Mouse (Mus musculus): Measurements from ENCODE around the gene Abca8a.

Abca8a gene

GRCm38 (mm10) chr11:110095858-110096257, at the start of gene Abca8a:
TSS of gene Abca8a (minus strand) at chr11:110095978.
- Histone ChIP-seq H3K36me3 (ENCODE audit: control insufficient read depth, insufficient read depth, low read length, poor library complexity, severe bottlenecking) (no peaks in the 10 kb centered on the region), H3K27me3 (ENCODE audit: control insufficient read depth, insufficient read depth, low read length, poor library complexity, severe bottlenecking) (no peaks in the 10 kb centered on the region)
- no peak for DNase-seq (ENCODE audit: low read depth, low spot score)

DNA sequence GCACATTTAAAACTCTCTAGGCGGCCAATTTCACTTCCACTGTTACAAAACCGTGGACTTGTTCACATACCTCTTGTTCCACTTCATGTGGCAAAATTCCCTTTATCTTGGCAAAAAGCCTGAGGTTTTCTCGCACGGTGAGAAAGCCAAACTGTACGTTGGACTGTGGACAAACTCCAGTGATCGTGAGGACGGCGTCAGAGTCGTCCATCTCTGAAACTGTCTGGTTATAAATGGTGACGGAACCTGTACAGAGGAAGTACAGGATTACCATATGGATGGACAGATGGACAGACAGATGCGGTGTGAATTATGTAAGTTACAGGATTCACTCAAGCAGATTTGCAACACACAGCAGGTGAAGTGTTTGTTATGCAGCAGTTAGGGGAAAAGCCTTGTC, 49.6 kb upstream of the Abca8a start:
- no peak for DNase-seq (ENCODE audit: low read depth, low spot score)
- no peaks in the 10 kb centered on the region for H3K36me3 ChIP-seq (ENCODE audit: control insufficient read depth, insufficient read depth, low read length, poor library complexity, severe bottlenecking)
- no peaks in the 10 kb centered on the region for H3K27me3 ChIP-seq (ENCODE audit: control insufficient read depth, insufficient read depth, low read length, poor library complexity, severe bottlenecking)

DNA sequence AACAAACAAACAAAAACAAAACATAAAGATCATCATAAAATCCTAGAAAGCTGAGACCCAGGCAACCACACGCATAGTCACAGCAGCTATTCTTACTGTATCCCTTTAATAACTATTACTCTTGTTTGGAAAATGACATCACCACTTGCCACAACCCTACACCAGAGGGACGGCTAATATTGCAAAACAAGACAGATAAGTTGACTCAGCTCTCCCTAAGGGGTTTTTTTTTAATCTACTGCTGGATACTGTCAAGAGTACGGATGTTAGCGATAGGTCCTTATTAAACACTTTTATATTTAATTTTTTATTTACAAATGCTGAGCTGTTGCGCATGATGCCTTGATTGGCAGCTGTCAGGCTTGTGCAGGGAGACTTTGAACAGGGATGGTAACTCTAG, 35.0 kb upstream of the Abca8a start:
- no peak for DNase-seq (ENCODE audit: low read depth, low spot score)
- Histone ChIP-seq H3K36me3 (ENCODE audit: control insufficient read depth, insufficient read depth, low read length, poor library complexity, severe bottlenecking) (no peaks in the 10 kb centered on the region), H3K27me3 (ENCODE audit: control insufficient read depth, insufficient read depth, low read length, poor library complexity, severe bottlenecking) (no peaks in the 10 kb centered on the region)

GRCm38 (mm10) chr11:110111137-110111536, 15.4 kb upstream of the Abca8a start:
- H3K27me3 ChIP-seq (ENCODE audit: control insufficient read depth, insufficient read depth, low read length, poor library complexity, severe bottlenecking), result no peaks in the 10 kb centered on the region
- no peaks in the 10 kb centered on the region for H3K36me3 ChIP-seq (ENCODE audit: control insufficient read depth, insufficient read depth, low read length, poor library complexity, severe bottlenecking)
- DNase-seq (ENCODE audit: low read depth, low spot score), result no peak

DNA sequence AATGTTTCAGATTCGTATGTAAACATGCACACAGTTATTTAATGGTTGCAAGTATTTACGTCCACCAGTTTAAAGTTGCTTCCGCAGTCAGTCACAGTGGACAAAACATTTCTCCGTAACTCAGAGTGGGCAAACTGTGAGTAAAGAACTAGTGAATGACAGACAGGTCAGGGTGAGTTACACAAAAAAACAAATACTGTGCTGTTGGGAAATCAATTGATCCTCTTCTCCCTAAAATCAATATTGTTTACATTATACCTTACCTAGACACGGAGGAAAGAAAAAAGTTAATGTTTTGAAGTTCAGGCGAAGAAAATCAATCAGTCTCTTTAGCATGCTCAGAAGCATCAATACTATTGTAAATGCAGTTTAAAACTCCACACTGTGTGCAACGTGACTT, 5.7 kb upstream of the Abca8a start:
- H3K27me3 ChIP-seq (ENCODE audit: control insufficient read depth, insufficient read depth, low read length, poor library complexity, severe bottlenecking), result no peaks in the 10 kb centered on the region
- no peak for DNase-seq (ENCODE audit: low read depth, low spot score)
- H3K36me3 ChIP-seq (ENCODE audit: control insufficient read depth, insufficient read depth, low read length, poor library complexity, severe bottlenecking), result no peaks in the 10 kb centered on the region

DNA sequence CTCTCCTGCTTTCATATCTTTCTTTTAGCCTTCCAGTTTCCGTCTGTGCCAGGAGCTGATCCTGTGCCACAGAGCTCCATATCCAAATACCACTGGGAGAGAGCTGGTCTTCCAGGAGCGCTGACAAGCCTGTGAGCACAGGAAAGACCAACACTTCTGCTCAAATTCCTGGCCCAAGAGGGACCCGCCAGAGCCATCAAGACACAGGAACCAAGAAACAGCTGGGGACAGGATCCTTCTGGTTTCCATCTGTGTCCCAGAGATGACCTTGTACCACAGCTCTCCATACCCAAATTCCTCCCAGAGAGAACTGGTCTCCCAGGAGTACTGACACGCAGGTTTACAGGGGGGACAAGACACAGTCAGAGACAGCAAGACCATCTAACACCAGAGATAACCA, 3.1 kb upstream of the Abca8a start:
- DNase-seq (ENCODE audit: low read depth, low spot score), result no peak
- Histone ChIP-seq H3K36me3 (ENCODE audit: control insufficient read depth, insufficient read depth, low read length, poor library complexity, severe bottlenecking) (no peaks in the 10 kb centered on the region), H3K27me3 (ENCODE audit: control insufficient read depth, insufficient read depth, low read length, poor library complexity, severe bottlenecking) (no peaks in the 10 kb centered on the region)

GRCm38 (mm10) chr11:110097465-110097864, 1.7 kb upstream of the Abca8a start:
- Histone ChIP-seq H3K27me3 (ENCODE audit: control insufficient read depth, insufficient read depth, low read length, poor library complexity, severe bottlenecking) (no peaks in the 10 kb centered on the region), H3K36me3 (ENCODE audit: control insufficient read depth, insufficient read depth, low read length, poor library complexity, severe bottlenecking) (no peaks in the 10 kb centered on the region)
- no peak for DNase-seq (ENCODE audit: low read depth, low spot score)

- H3K27me3 ChIP-seq (ENCODE audit: control insufficient read depth, insufficient read depth, low read length, poor library complexity, severe bottlenecking), result no peaks in the 10 kb centered on the region
- no peaks in the 10 kb centered on the region for H3K36me3 ChIP-seq (ENCODE audit: control insufficient read depth, insufficient read depth, low read length, poor library complexity, severe bottlenecking)
- DNase-seq (ENCODE audit: low read depth, low spot score), result no peak
Measured at GRCm38 (mm10) chr11:110094846-110095380, 865 bp downstream of the Abca8a start.

DNA sequence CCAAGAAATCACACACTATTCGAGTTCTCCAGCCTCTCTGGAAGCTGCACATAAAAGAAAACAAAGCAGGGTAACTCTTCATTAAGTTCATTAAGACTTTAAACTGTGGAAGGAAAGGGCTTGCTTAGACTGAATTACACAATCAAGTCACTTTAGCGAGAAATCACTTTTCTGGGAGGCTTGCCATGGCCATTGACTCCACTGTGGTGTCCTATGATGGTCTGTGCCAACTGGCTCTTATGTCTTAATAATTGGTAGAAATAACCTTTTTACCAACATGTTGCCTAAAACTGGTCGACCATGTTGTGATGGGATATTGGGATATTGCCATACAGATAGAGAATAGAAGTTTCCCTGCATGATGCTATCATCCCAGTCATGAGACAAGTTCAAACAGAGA, 1.5 kb downstream of the Abca8a start:
- no peaks in the 10 kb centered on the region for H3K27me3 ChIP-seq (ENCODE audit: control insufficient read depth, insufficient read depth, low read length, poor library complexity, severe bottlenecking)
- H3K36me3 ChIP-seq (ENCODE audit: control insufficient read depth, insufficient read depth, low read length, poor library complexity, severe bottlenecking), result no peaks in the 10 kb centered on the region
- no peak for DNase-seq (ENCODE audit: low read depth, low spot score)

DNA sequence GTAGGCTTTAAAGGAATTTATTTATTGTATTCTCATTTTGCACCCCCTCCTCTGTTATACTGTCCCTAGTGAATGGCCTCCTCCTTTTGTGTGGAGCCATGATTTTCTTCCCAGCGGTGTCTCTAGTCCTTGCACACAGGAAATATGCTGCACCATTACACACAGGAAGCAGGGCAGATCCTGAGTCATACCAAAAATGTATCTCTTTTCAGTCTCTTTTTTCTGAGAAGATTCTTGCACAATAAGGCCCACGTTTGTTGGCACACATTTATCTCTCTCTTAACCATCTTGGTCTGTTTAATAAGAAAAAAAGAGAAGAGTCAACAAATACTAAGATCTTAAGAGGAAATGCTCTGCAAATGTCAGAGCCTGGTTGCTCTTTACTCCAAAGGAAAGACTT, 4.5 kb downstream of the Abca8a start:
- no peaks in the 10 kb centered on the region for H3K36me3 ChIP-seq (ENCODE audit: control insufficient read depth, insufficient read depth, low read length, poor library complexity, severe bottlenecking)
- DNase-seq (ENCODE audit: low read depth, low spot score), result no peak
- no peaks in the 10 kb centered on the region for H3K27me3 ChIP-seq (ENCODE audit: control insufficient read depth, insufficient read depth, low read length, poor library complexity, severe bottlenecking)

GRCm38 (mm10) chr11:110072158-110072557, 23.6 kb downstream of the Abca8a start:
- DNase-seq (ENCODE audit: low read depth, low spot score), result no peak
- Histone ChIP-seq H3K27me3 (ENCODE audit: control insufficient read depth, insufficient read depth, low read length, poor library complexity, severe bottlenecking) (no peaks in the 10 kb centered on the region), H3K36me3 (ENCODE audit: control insufficient read depth, insufficient read depth, low read length, poor library complexity, severe bottlenecking) (no peaks in the 10 kb centered on the region)

GRCm38 (mm10) chr11:110061032-110061431, 34.7 kb downstream of the Abca8a start:
- H3K36me3 ChIP-seq (ENCODE audit: control insufficient read depth, insufficient read depth, low read length, poor library complexity, severe bottlenecking), result no peaks in the 10 kb centered on the region

GRCm38 (mm10) chr11:110060127-110060526, 35.7 kb downstream of the Abca8a start:
- H3K27me3 ChIP-seq (ENCODE audit: control insufficient read depth, insufficient read depth, low read length, poor library complexity, severe bottlenecking), result no peaks in the 10 kb centered on the region
- DNase-seq (ENCODE audit: low read depth, low spot score), result no peak
- no peaks in the 10 kb centered on the region for H3K36me3 ChIP-seq (ENCODE audit: control insufficient read depth, insufficient read depth, low read length, poor library complexity, severe bottlenecking)

More at GRCm38 (mm10) chr11:110061032-110061431, 34.7 kb downstream of the Abca8a start:
- DNase-seq (ENCODE audit: low read depth, low spot score), result no peak
- H3K27me3 ChIP-seq (ENCODE audit: control insufficient read depth, insufficient read depth, low read length, poor library complexity, severe bottlenecking), result no peaks in the 10 kb centered on the region

DNA sequence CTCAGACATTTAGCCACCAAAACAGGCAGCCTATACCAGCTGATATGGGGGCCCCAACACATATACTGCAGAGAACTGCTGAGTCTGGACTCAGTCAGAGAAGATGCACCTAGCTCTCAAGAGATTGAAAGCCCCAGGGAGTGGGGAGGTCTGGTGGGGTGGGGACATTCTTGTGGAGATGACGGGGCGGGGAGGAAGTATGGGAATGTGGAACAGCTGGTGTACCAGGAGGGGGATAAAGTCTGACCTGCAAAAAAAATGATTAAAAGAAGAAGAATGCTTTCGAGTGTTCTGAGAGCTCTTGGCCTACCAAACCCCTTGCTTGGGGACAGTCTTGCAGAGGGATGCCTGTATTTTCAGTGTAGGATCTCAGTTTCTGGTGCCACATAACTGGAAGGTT, 42.1 kb downstream of the Abca8a start:
- H3K27me3 ChIP-seq (ENCODE audit: control insufficient read depth, insufficient read depth, low read length, poor library complexity, severe bottlenecking), result no peaks in the 10 kb centered on the region
- H3K36me3 ChIP-seq (ENCODE audit: control insufficient read depth, insufficient read depth, low read length, poor library complexity, severe bottlenecking), result no peaks in the 10 kb centered on the region
- no peak for DNase-seq (ENCODE audit: low read depth, low spot score)

DNA sequence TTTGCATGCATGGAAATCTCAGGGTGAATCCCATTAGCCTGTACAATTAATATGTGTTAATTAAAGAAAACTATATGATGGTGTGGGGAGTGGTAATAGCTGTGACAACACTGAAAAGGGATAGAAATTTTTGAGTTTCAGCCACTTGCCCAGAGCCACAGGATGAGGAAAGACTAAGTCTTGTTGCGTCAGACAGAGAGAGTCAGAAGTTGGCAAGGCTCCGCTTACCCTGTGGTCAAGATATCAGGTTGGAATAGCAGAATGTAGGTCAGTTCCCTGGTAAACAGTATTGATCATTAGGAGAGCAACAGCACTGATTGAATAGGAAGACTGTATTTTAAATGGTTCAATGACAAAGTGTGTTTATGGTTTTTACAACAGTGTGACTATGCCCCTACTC, 58.0 kb downstream of the Abca8a start:
- no peak for DNase-seq (ENCODE audit: low read depth, low spot score)
- Histone ChIP-seq H3K27me3 (ENCODE audit: control insufficient read depth, insufficient read depth, low read length, poor library complexity, severe bottlenecking) (no peaks in the 10 kb centered on the region), H3K36me3 (ENCODE audit: control insufficient read depth, insufficient read depth, low read length, poor library complexity, severe bottlenecking) (no peaks in the 10 kb centered on the region)

DNA sequence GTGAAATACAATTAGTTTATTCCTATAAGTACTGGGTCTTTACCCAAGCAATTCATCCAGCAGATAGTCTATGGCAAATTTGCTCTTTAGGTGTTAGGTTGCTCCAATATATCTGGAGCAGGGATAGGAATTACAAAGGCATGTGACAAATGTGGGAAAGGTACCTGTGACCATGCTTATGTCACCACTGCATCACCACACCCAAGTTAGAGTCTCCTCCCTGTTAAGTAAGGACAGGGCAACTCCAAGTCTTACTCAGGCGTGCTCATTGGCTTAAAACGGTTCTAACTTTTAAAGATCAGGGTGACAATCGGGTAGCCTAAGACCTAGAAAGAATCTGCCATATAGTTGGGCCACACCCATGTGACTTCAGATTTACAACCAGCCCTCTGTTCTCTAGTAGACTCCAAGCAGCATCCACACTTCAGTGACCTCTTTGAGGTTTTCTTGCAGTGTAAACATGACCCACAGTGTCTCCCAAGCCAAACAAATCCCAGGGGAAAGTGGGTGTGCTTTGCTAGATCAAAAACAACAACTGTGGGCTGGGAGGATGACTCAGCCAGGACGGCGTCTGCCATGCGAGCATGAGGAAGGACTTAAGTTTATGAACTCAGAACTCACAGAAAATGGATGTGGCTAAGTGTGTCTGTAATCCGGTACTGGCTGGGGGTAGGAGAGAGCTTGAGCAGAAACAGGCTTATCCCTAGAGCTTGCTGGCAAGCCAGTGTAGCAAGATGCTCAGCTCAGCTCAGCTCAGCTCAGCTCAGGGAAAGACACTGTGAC, 66.7 kb downstream of the Abca8a start:
- no peak for DNase-seq (ENCODE audit: low read depth, low spot score)
- Histone ChIP-seq H3K27me3 (ENCODE audit: control insufficient read depth, insufficient read depth, low read length, poor library complexity, severe bottlenecking) (no peaks in the 10 kb centered on the region), H3K36me3 (ENCODE audit: control insufficient read depth, insufficient read depth, low read length, poor library complexity, severe bottlenecking) (no peaks in the 10 kb centered on the region)
